Mouse (Mus musculus) embryonic facial prominence, embryonic 12.5 days (tissue): ENCODE results near the gene Oard1. TPM values are rescaled to one million over a fixed set of nuclear protein-coding genes. Genes with fewer than 3 reads are reported as not detected.

Source experiments
- ATAC-seq: fragments of 200-750 bp; cut with Nextera tagmentation; 2 replicates; pipeline ENCODE4 v1.8.0; 2017; ENCODE audit not compliant: insufficient number of reproducible peaks, insufficient read depth, low FRiP score, low TSS enrichment
- H3K27ac ChIP-seq: fragments of 300-500 bp; sonication (generic); 2 replicates; pipeline ENCODE4 v1.5.1; 2016; ENCODE audit warnings: mild to moderate bottlenecking
- H3K27me3 ChIP-seq: fragments of 300-500 bp; sonication (generic); 2 replicates; pipeline ENCODE4 v1.6.1; 2016; ENCODE audit warnings: mild to moderate bottlenecking, moderate library complexity
- H3K36me3 ChIP-seq: fragments of 300-500 bp; sonication (generic); 2 replicates; pipeline ENCODE4 v1.6.1; 2016; ENCODE audit warnings: mild to moderate bottlenecking
- H3K4me1 ChIP-seq: fragments of 300-500 bp; sonication (generic); 2 replicates; pipeline ENCODE4 v1.6.1; 2016
- H3K4me2 ChIP-seq: fragments of 300-500 bp; sonication (generic); replicated peaks from 2 replicates; pipeline ENCODE4 v1.6.1; 2016; ENCODE audit warnings: mild to moderate bottlenecking, moderate library complexity
- H3K4me3 ChIP-seq: fragments of 300-500 bp; sonication (generic); 2 replicates; pipeline ENCODE4 v1.5.1; 2016; ENCODE audit warnings: mild to moderate bottlenecking
- H3K9ac ChIP-seq: fragments of 300-500 bp; sonication (generic); 2 replicates; pipeline ENCODE4 v1.6.1; 2016; ENCODE audit warnings: mild to moderate bottlenecking, moderate library complexity
- H3K9me3 ChIP-seq: fragments of 300-500 bp; sonication (generic); 2 replicates; pipeline ENCODE4 v1.6.1; 2016; ENCODE audit warnings: mild to moderate bottlenecking, moderate library complexity
- WGBS: fragments of 180-500 bp; shearing (Covaris S2); methylation state at CpG from one replicate; pipeline ENCODE4 v1.1.7; 2016; 5-methylcytosine and 5-hydroxymethylcytosine counted together
- polyA plus RNA-seq: library from polyadenylated mRNA; unstranded; fragments of >200 nt; fragmentation: Nextera tagmentation; extraction: Ambion mirVana; gene quantifications from 2 replicates; pipeline ENCODE4 v1.2.1, GENCODE M21; 2016

Oard1 gene
- polyA plus RNA-seq, 1 experiment from 2014 or later = 64.0 TPM

DNA sequence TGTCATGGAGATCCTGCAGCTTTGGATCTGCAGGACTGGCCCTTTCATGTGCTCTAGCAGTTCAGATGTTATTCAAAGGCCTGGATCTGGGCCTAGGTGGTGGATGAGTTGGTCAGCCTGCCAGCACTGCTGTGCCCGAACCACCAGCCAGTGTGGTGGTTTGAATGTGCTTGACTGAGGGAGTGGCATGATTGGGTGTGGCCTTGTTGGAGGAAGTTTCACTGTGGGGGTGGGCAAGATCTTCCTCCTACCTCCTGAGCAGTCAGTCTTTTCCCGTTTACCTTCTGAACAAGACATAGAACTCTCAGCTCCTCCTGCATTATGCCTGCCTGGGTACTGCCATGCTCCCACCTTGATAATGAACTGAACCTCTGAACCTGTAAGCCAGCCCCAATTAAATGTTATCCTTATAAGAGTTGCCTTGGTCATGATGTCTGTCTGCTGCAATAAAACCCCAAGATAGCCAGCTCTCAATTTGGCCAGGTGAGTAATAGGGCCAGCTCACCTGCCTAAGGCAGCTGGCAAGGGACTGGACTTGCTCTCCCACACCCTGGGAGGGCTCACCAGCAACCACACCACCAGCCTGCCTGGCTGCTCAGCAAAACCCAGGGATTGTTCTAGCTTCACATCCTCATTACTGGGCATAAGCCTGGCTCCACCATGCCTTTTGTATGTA, 23.9 kb upstream of the Oard1 start:
- ATAC-seq = no peak
- Histone ChIP-seq H3K4me2 (no peak overlapping the region), H3K9ac (no peak overlapping the region), H3K9me3 (no peaks in the 10 kb centered on the region), H3K27ac (no peak overlapping the region), H3K4me3 (no peak overlapping the region), H3K27me3 (no peaks in the 10 kb centered on the region), H3K36me3 (peaks cover 50% of the 10 kb centered on the region), H3K4me1 (no peaks in the 10 kb centered on the region)
- 85% methylated on average over 2 of the region's 2 CpGs for WGBS

DNA sequence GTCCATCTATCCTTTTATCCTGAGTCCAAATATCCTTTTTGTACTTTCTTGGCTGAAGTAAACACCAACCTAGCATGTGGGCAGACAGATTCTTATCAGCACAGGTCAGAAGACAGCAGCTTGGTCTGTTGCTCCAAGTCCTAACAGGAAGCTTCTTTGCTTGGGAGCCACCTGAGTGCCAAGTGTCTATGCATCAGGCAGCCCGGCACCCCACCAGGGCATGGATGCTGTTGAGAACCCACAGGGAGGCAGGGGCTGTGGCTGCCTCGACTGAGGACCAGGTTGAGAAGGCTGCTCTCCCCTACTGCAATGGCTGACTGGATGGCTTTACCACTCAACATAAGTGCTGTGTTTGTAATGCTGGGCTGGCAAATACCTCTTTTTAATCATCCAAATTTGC, 21.1 kb upstream of the Oard1 start:
- H3K4me1 ChIP-seq = no peaks in the 10 kb centered on the region
- H3K4me2 ChIP-seq = no peak overlapping the region
- no peak overlapping the region for H3K4me3 ChIP-seq
- H3K27me3 ChIP-seq = no peaks in the 10 kb centered on the region
- WGBS = 91% methylated on average over 2 of the region's 2 CpGs
- H3K9ac ChIP-seq = no peak overlapping the region
- no peaks in the 10 kb centered on the region for H3K9me3 ChIP-seq
- no peak for ATAC-seq
- peaks cover 78% of the 10 kb centered on the region for H3K36me3 ChIP-seq
- no peak overlapping the region for H3K27ac ChIP-seq

DNA sequence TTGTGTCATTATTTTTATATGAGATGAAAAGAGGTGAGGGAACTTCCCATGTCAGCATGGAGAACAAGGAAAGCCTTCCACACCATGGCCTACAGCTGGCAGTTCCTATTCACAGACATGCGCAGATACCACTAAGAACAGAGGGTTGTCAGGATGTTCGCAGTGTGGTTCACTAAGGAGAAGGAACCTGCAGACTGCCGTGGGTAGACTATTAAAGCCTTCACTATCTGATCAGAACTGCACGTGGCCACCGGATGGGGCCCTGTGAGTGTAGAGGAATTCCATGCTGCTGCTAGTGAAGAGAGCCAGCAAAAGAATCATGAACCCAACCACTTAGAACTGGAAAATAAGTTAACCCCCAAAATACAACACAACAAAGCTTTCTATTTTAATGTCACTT, 20.4 kb upstream of the Oard1 start:
- Histone ChIP-seq H3K4me2 (no peak overlapping the region), H3K9ac (no peak overlapping the region), H3K9me3 (no peaks in the 10 kb centered on the region), H3K27ac (no peak overlapping the region), H3K4me3 (no peak overlapping the region), H3K4me1 (no peaks in the 10 kb centered on the region), H3K36me3 (peaks cover 85% of the 10 kb centered on the region), H3K27me3 (no peaks in the 10 kb centered on the region)
- 96% methylated on average over 5 of the region's 5 CpGs for WGBS
- no peak for ATAC-seq

DNA sequence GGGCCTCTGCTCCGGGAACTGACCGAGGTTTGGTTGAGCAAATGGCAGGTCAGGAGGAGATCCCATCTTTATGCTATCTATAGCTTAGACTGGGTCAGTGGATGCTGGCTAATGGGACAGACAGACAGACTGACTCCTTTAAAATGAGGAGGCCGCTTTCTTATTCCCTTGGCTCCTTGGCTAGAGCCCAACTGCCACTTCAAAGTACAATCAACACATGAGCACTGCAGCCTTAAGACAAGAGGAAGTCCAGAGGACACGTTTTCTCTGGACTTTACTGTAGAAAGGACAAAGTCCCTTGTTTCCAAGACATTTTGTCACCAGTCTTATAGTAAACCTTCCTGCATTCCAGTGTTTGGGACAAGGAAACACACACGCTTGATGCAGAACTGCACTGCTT, 18.4 kb upstream of the Oard1 start:
- no peak overlapping the region for H3K9ac ChIP-seq
- H3K4me2 ChIP-seq = no peak overlapping the region
- H3K36me3 ChIP-seq = peaks cover 99% of the 10 kb centered on the region
- no peak for ATAC-seq
- no peak overlapping the region for H3K27ac ChIP-seq
- WGBS = 94% methylated on average over 5 of the region's 5 CpGs
- no peaks in the 10 kb centered on the region for H3K9me3 ChIP-seq
- H3K27me3 ChIP-seq = no peaks in the 10 kb centered on the region
- H3K4me1 ChIP-seq = no peaks in the 10 kb centered on the region
- H3K4me3 ChIP-seq = no peak overlapping the region

DNA sequence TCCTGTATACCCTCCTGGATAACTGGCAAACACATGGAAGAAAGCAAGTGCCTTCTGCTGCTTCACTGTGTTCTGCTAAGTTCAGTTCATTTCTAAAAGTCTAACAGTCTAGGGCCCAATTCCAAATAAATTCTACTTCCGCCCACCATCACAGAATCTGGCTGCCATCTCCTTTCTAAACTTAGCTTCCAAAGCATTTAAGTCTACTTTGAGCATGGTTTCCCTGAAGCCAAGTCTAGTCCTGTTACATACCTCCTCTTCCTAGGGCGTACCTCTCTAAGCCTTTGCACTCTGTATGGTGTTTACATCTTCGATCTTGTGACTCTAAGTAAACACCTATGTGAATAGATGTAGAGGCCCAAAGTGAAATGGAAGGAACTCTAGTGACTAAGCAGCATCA, 17.2 kb upstream of the Oard1 start:
- H3K27me3 ChIP-seq = no peaks in the 10 kb centered on the region
- no peak overlapping the region for H3K9ac ChIP-seq
- peaks cover 91% of the 10 kb centered on the region for H3K36me3 ChIP-seq
- H3K4me1 ChIP-seq = no peaks in the 10 kb centered on the region
- no peak overlapping the region for H3K4me3 ChIP-seq
- no peak overlapping the region for H3K27ac ChIP-seq
- no peaks in the 10 kb centered on the region for H3K9me3 ChIP-seq
- WGBS = 97% methylated on average over 3 of the region's 3 CpGs
- no peak overlapping the region for H3K4me2 ChIP-seq
- ATAC-seq = no peak

DNA sequence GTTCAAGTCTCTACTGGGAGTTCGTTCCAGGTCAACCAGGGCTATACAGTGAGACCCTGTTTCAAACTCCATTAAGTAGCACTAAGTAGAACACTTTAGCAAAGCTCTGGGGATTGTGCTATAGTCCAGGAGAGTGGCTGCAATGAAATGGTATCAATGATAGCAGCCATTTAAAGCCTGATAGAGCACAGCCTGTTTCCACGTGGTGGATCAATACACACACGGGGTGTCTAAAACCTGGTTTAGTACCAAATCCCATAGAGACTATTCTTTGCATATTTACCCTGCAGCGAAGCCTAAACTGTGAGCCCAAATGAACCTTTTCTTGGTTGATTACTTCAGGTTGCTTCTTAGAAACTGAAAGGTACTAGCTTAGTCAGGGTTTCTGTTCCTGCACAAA, 8.1 kb upstream of the Oard1 start:
- Histone ChIP-seq H3K9ac (no peak overlapping the region), H3K9me3 (no peaks in the 10 kb centered on the region), H3K4me1 (no peaks in the 10 kb centered on the region), H3K4me3 (no peak overlapping the region), H3K27ac (no peak overlapping the region), H3K36me3 (peaks cover 31% of the 10 kb centered on the region), H3K4me2 (no peak overlapping the region), H3K27me3 (no peaks in the 10 kb centered on the region)
- 87% methylated on average over 4 of the region's 4 CpGs for WGBS
- ATAC-seq = no peak

DNA sequence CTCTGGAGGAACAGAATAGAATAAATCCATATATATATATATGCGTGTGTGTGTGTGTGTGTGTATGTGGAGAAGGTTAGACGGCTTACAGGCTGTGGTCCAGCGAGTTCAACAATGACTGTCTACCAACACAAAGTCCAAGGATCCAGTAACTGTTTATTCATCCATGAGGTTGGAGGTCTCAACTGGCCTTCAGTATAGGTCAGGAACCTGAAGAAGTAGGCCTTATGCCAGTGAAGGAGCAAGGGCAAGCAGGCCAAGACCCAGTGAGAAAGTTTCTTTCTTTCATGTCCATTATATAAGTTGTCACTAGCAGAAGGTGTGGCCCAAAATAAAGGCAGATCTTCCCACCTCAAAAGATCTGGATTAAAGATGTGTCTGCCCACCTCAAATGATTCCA, 7.1 kb upstream of the Oard1 start:
- no peak overlapping the region for H3K4me3 ChIP-seq
- H3K9ac ChIP-seq = no peak overlapping the region
- WGBS = 91% methylated on average over 3 of the region's 3 CpGs
- peaks cover 9% of the 10 kb centered on the region for H3K4me1 ChIP-seq
- H3K9me3 ChIP-seq = no peaks in the 10 kb centered on the region
- H3K4me2 ChIP-seq = no peak overlapping the region
- H3K27ac ChIP-seq = no peak overlapping the region
- H3K27me3 ChIP-seq = no peaks in the 10 kb centered on the region
- H3K36me3 ChIP-seq = peaks cover 28% of the 10 kb centered on the region
- ATAC-seq = no peak

DNA sequence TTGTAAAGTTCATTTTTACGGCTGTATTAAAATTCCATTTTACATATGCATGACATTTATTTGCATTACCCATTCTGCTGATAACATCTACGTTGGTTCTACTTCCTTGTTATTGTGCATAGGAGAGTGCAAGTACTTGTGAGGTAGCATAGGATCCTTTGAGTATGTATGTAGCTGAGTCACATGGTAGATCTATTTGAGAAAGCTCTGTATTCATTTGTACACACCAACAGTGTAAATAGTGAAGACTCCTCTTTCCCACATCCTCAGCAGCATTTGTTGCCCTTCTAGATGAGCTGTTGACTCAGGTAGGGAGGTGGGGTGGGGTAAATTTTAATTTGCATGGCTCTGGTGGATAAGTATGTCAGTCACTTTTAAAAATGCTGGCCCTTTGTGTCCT, 6.0 kb upstream of the Oard1 start:
- ATAC-seq = no peak
- H3K27me3 ChIP-seq = no peaks in the 10 kb centered on the region
- H3K4me1 ChIP-seq = peaks cover 11% of the 10 kb centered on the region
- no peak overlapping the region for H3K4me3 ChIP-seq
- WGBS = 93% methylated on average over 2 of the region's 2 CpGs
- no peak overlapping the region for H3K27ac ChIP-seq
- H3K36me3 ChIP-seq = peaks cover 18% of the 10 kb centered on the region
- H3K9me3 ChIP-seq = no peaks in the 10 kb centered on the region
- H3K9ac ChIP-seq = no peak overlapping the region
- no peak overlapping the region for H3K4me2 ChIP-seq

DNA sequence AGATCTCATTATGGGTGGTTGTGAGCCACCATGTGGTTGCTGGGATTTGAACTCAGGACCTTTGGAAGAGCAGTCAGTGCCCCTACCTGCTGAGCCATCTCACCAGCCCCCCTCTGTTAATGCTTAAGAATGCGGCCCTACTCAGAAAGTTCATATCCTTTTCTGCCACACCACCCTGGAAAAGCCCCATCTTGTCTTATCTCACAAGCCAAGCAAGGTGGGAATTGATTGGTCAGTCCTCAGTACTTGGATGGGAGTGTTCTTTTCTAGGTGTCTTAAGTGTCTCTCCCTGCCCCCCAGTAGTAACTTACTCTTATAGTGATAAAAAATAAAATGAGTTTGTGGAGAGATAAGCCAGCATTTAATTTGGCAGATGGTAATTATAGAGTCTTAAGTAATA, 5.1 kb upstream of the Oard1 start:
- no peak overlapping the region for H3K4me2 ChIP-seq
- no peaks in the 10 kb centered on the region for H3K9me3 ChIP-seq
- H3K9ac ChIP-seq = no peak overlapping the region
- H3K27me3 ChIP-seq = no peaks in the 10 kb centered on the region
- ATAC-seq = no peak
- no peak overlapping the region for H3K4me3 ChIP-seq
- no peak overlapping the region for H3K27ac ChIP-seq
- 75% methylated on average over 1 of the region's 1 CpGs for WGBS
- peaks cover 11% of the 10 kb centered on the region for H3K4me1 ChIP-seq
- H3K36me3 ChIP-seq = peaks cover 9% of the 10 kb centered on the region

DNA sequence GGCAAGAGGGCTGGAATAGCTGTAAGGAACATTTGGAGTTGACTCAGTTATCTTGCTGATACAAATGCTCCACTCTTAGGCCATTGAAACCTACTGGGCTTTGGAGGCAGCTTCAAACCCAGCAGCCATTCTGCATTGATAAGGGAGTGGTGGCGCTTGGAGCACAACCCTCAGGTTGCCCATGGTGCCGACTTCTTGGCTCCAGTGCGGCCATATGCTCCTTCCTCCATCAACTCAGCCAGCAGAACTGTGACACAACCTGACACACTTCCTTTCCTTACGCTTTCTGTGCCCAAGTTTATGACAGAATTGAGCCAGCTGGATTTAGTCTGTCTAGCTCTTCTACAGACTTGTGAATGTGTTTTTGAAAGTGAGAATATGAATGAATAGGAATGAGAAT, 2.7 kb upstream of the Oard1 start:
- no peak overlapping the region for H3K4me3 ChIP-seq
- no peak overlapping the region for H3K9ac ChIP-seq
- ATAC-seq = no peak
- H3K4me1 ChIP-seq = peaks cover 15% of the 10 kb centered on the region
- H3K36me3 ChIP-seq = peaks cover 6% of the 10 kb centered on the region; the same call in 1 of the 2 replicates
- H3K4me2 ChIP-seq = peak overlapping the region; percentile 76
- no peaks in the 10 kb centered on the region for H3K9me3 ChIP-seq
- H3K27me3 ChIP-seq = no peaks in the 10 kb centered on the region
- 89% methylated on average over 4 of the region's 4 CpGs for WGBS
- H3K27ac ChIP-seq = no peak overlapping the region

DNA sequence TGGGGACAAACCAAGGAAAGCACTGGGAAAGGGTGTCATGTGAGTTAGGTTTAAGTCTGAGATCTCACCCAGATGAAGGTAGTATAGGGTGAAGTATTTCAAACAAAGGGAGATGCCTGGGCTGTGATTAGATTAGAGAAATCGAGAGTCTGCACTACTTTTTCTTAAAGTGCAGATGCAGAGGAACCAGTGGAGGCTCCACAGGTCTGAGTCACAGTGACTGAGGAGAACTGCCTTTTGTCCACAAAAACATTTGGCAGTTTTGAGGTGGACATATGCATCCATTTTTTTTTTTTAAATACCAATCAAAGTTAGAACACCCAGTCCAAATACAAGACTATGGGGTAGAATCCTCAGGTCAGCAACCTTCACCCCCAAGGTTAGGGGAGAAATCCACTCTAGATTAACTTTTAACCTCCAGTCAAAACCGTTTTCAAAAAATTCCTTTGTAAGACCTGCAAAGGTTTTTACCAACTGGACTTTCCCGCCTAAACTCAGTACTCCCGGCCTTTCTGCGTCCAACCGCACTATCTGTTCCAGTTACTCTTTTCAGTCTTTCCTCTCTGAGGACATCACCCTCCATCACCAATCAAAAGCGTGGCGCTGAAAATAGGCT, 1.8 kb upstream of the Oard1 start:
- Histone ChIP-seq H3K27me3 (no peaks in the 10 kb centered on the region), H3K9me3 (no peaks in the 10 kb centered on the region), H3K4me2 (peak overlapping the region; percentile 76), H3K4me3 (peak overlapping the region; percentile 79), H3K36me3 (peaks cover 9% of the 10 kb centered on the region), H3K27ac (peak overlapping the region; percentile 100), H3K9ac (peak overlapping the region; percentile 93), H3K4me1 (peaks cover 15% of the 10 kb centered on the region)
- no peak for ATAC-seq
- WGBS = 10% methylated on average over 8 of the region's 8 CpGs

DNA sequence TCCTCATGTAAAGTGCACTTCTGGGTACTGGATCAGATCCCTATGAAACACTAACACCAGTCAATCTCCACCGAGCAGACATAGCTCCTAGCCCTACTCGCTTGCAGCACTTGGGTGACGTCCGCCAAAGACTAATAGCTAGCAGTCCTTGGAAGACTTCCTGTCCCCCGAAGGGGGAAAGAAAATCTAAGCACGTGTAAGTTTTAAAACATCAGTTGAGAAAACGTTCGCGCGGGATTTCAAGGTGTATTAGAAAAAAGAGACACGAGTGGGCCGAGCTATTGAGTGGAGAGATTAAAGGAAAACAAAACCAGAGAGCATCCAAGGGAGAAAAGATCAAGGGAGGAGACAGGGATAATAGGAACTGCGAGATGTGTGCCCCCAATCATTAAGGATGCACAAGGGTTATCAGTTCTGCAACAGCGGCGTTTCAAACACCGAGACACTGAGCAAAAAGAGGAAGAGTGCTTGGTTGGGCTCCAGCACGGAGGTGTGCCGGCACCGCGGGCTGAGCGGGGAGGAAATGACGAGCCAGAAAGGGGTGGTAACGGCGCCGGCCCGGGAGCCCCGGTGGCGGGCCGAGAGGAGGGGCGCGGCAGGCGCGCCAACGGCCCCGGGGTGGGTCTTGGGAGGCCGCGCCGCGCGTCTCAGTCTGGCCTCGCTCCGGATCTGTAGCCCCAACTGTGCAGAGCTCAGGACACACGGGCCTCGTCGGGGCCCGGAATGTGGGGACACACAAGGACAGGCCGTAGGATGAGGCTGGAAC, 1.1 kb upstream of the Oard1 start:
- Histone ChIP-seq H3K27me3 (no peaks in the 10 kb centered on the region), H3K9ac (peak overlapping the region; percentile 93), H3K36me3 (peaks cover 12% of the 10 kb centered on the region), H3K27ac (peak overlapping the region; percentile 100), H3K4me2 (peak overlapping the region; percentile 76), H3K4me1 (peaks cover 15% of the 10 kb centered on the region), H3K9me3 (no peaks in the 10 kb centered on the region), H3K4me3 (peak overlapping the region; percentile 79)
- under 1% methylated on average over 47 of the region's 47 CpGs for WGBS
- ATAC-seq = peak; percentile 19; the same call in 1 of the 2 replicates
